Comparison of ENCODE assay signal across 16 mouse cellular contexts in genomic region chr4:140165851-140166250, GRCm38 (mm10).
"Had no signal": no experiment of that assay in that cellular context is flagged by ENCODE, and none has a peak within 500 bp of the region (broad histone marks: within the 10 kb centered on the region; RNA-seq: fewer than 3 reads in every experiment).

No protein-coding gene starts in this region.

- H3K4me3 ChIP-seq: kidney, embryonic 15.5 days; limb, embryonic 13.5 days; neural tube, embryonic 12.5 days; stomach, embryonic 15.5 days had no signal

- H3K4me1 ChIP-seq: limb, embryonic 13.5 days; stomach, embryonic 15.5 days had no signal

- ATAC-seq: lung, postnatal 0 days had no signal

- H3K27ac ChIP-seq: kidney, embryonic 15.5 days; limb, embryonic 13.5 days; liver, embryonic 14.5 days; neural tube, embryonic 12.5 days; stomach, embryonic 15.5 days had no signal

- DNase-seq: kidney, adult 2 months; kidney, postnatal 25 days; layer of hippocampus, adult 9-11 months; layer of hippocampus, postnatal 36 days; lung, adult 2 months; lung, postnatal 36 days; midbrain, embryonic 14.5 days; retina, postnatal 1 day; thymus, adult 2 months; thymus, postnatal 25 days had no signal

- H3K27me3 ChIP-seq: neural tube, embryonic 12.5 days; stomach, embryonic 15.5 days had no signal
